Mouse (Mus musculus): ENCODE results near the gene Zranb2. TPM values are rescaled to one million over a fixed set of nuclear protein-coding genes. Genes with fewer than 3 reads are reported as not detected.

The Zranb2 gene
- polyA plus RNA-seq, 1 experiment from 2014 or later = 82.1 TPM

GRCm38 (mm10) chr3:157565196-157565595 lies 31.2 kb downstream of the Zranb2 start:
- TF ChIP-seq CTCF (IDR thresholded peaks at IDR 0.05; ENCODE audit: low read depth) = peak; percentile 77
- no peak overlapping the region for H3K4me2 ChIP-seq (ENCODE audit: low read length)
- no peaks in the 10 kb centered on the region for H3K9me3 ChIP-seq (replicated peaks; ENCODE audit: low read length)
- ATAC-seq (replicated peaks; ENCODE audit: low FRiP score, low read depth) (no peak), DNase-seq (ENCODE audit: low spot score) (peak; percentile 94)
- H3K27ac ChIP-seq = no peak overlapping the region
- H3K36me3 ChIP-seq (ENCODE audit: insufficient read depth, low read length) = no peaks in the 10 kb centered on the region
- peaks cover 11% of the 10 kb centered on the region for H3K4me1 ChIP-seq (replicated peaks; ENCODE audit: insufficient read depth, low read length)
- peaks cover 19% of the 10 kb centered on the region for H3K27me3 ChIP-seq (ENCODE audit: insufficient read depth, low read length)
- 7% methylated on average over 2 of the region's 2 CpGs for WGBS
- no peak overlapping the region for H3K9ac ChIP-seq (ENCODE audit: low read depth, low read length)
- H3K4me3 ChIP-seq (replicated peaks; ENCODE audit: low read depth, low read length) = no peak overlapping the region

GRCm38 (mm10) chr3:157566725-157567565 lies 33.0 kb downstream of the Zranb2 start, which contains the start of gene Ptger3:
Gene Ptger3 (plus strand): TSS chr3:157566892.
- peak; percentile 4; the same call in 1 of the 2 replicates for TF ChIP-seq CTCF (IDR thresholded peaks at IDR 0.05; ENCODE audit: low read depth)
- peak within 1 kb of the TSS; percentile 75 for H3K4me2 ChIP-seq (ENCODE audit: low read length)
- H3K9ac ChIP-seq (ENCODE audit: low read depth, low read length) = 0 out of 2 replicates have a peak within 1 kb of the TSS, but pooled peaks have one; percentile 35
- no peaks in the 10 kb centered on the region for H3K9me3 ChIP-seq (replicated peaks; ENCODE audit: low read length)
- ATAC-seq (replicated peaks; ENCODE audit: low FRiP score, low read depth) = peak; percentile 68
- under 1% methylated on average over 82 of the region's 84 CpGs for WGBS
- peak; percentile 31 for DNase-seq (ENCODE audit: low spot score)
- peaks cover 11% of the 10 kb centered on the region for H3K4me1 ChIP-seq (replicated peaks; ENCODE audit: insufficient read depth, low read length)
- H3K27ac ChIP-seq = no peak within 1 kb of the TSS
- H3K4me3 ChIP-seq (replicated peaks; ENCODE audit: low read depth, low read length) = peak within 1 kb of the TSS; percentile 43
- H3K27me3 ChIP-seq (ENCODE audit: insufficient read depth, low read length) = peaks cover 19% of the 10 kb centered on the region
- no peaks in the 10 kb centered on the region for H3K36me3 ChIP-seq (ENCODE audit: insufficient read depth, low read length)

- Histone ChIP-seq H3K4me3 (replicated peaks; ENCODE audit: low read depth, low read length) (peak overlapping the region; percentile 43), H3K9ac (ENCODE audit: low read depth, low read length) (0 out of 2 replicates have a peak overlapping the region, but pooled peaks have one; percentile 35), H3K27me3 (ENCODE audit: insufficient read depth, low read length) (peaks cover 19% of the 10 kb centered on the region), H3K27ac (no peak overlapping the region), H3K4me2 (ENCODE audit: low read length) (peak overlapping the region; percentile 75), H3K4me1 (replicated peaks; ENCODE audit: insufficient read depth, low read length) (peaks cover 11% of the 10 kb centered on the region), H3K9me3 (replicated peaks; ENCODE audit: low read length) (no peaks in the 10 kb centered on the region), H3K36me3 (ENCODE audit: insufficient read depth, low read length) (no peaks in the 10 kb centered on the region)
- DNase-seq (ENCODE audit: low spot score) = no peak
- peak; percentile 26 for ATAC-seq (replicated peaks; ENCODE audit: low FRiP score, low read depth)
- WGBS = 4% methylated on average over 34 of the region's 34 CpGs
- TF ChIP-seq CTCF (IDR thresholded peaks at IDR 0.05; ENCODE audit: low read depth) = no peak
Observed at GRCm38 (mm10) chr3:157567566-157568132, 33.7 kb downstream of the Zranb2 start.

GRCm38 (mm10) chr3:157572011-157572410 lies 38.1 kb downstream of the Zranb2 start:
- H3K36me3 ChIP-seq (ENCODE audit: insufficient read depth, low read length) = no peaks in the 10 kb centered on the region
- no peaks in the 10 kb centered on the region for H3K9me3 ChIP-seq (replicated peaks; ENCODE audit: low read length)
- TF ChIP-seq CTCF (IDR thresholded peaks at IDR 0.05; ENCODE audit: low read depth) = no peak
- ATAC-seq (replicated peaks; ENCODE audit: low FRiP score, low read depth) = no peak
- H3K9ac ChIP-seq (ENCODE audit: low read depth, low read length) = no peak overlapping the region
- peaks cover 5% of the 10 kb centered on the region for H3K4me1 ChIP-seq (replicated peaks; ENCODE audit: insufficient read depth, low read length)
- 77% methylated on average over 6 of the region's 6 CpGs for WGBS
- no peak for DNase-seq (ENCODE audit: low spot score)
- no peak overlapping the region for H3K27ac ChIP-seq
- H3K27me3 ChIP-seq (ENCODE audit: insufficient read depth, low read length) = peaks cover 13% of the 10 kb centered on the region
- H3K4me3 ChIP-seq (replicated peaks; ENCODE audit: low read depth, low read length) = no peak overlapping the region
- H3K4me2 ChIP-seq (ENCODE audit: low read length) = no peak overlapping the region

- no peak overlapping the region for H3K4me2 ChIP-seq (ENCODE audit: low read length)
- H3K9me3 ChIP-seq (replicated peaks; ENCODE audit: low read length) = no peaks in the 10 kb centered on the region
- no peak for TF ChIP-seq CTCF (IDR thresholded peaks at IDR 0.05; ENCODE audit: low read depth)
- DNase-seq (ENCODE audit: low spot score) (peak; percentile 26), ATAC-seq (replicated peaks; ENCODE audit: low FRiP score, low read depth) (0 out of 2 replicates have a peak, but pooled peaks have one; percentile 25)
- no peak overlapping the region for H3K4me3 ChIP-seq (replicated peaks; ENCODE audit: low read depth, low read length)
- H3K36me3 ChIP-seq (ENCODE audit: insufficient read depth, low read length) = no peaks in the 10 kb centered on the region
- no peaks in the 10 kb centered on the region for H3K27me3 ChIP-seq (ENCODE audit: insufficient read depth, low read length)
- no peak overlapping the region for H3K9ac ChIP-seq (ENCODE audit: low read depth, low read length)
- 54% methylated on average over 9 of the region's 9 CpGs for WGBS
- no peaks in the 10 kb centered on the region for H3K4me1 ChIP-seq (replicated peaks; ENCODE audit: insufficient read depth, low read length)
- no peak overlapping the region for H3K27ac ChIP-seq
Observed at GRCm38 (mm10) chr3:157575441-157576342, 41.7 kb downstream of the Zranb2 start.

- H3K27ac ChIP-seq = no peak overlapping the region
- H3K4me2 ChIP-seq (ENCODE audit: low read length) = no peak overlapping the region
- H3K9me3 ChIP-seq (replicated peaks; ENCODE audit: low read length) = no peaks in the 10 kb centered on the region
- DNase-seq (ENCODE audit: low spot score) = no peak
- no peaks in the 10 kb centered on the region for H3K27me3 ChIP-seq (ENCODE audit: insufficient read depth, low read length)
- no peak overlapping the region for H3K9ac ChIP-seq (ENCODE audit: low read depth, low read length)
- WGBS = 97% methylated on average over 1 of the region's 1 CpGs
- no peaks in the 10 kb centered on the region for H3K4me1 ChIP-seq (replicated peaks; ENCODE audit: insufficient read depth, low read length)
- no peak for ATAC-seq (replicated peaks; ENCODE audit: low FRiP score, low read depth)
- no peak overlapping the region for H3K4me3 ChIP-seq (replicated peaks; ENCODE audit: low read depth, low read length)
- no peaks in the 10 kb centered on the region for H3K36me3 ChIP-seq (ENCODE audit: insufficient read depth, low read length)
- TF ChIP-seq CTCF (IDR thresholded peaks at IDR 0.05; ENCODE audit: low read depth) = no peak
Observed at GRCm38 (mm10) chr3:157576343-157576722, 42.4 kb downstream of the Zranb2 start.
